Mouse (Mus musculus) CH12.LX (cell line): ENCODE measurements around the gene Bean1. TPM values are rescaled to one million over a fixed set of nuclear protein-coding genes. Genes with fewer than 3 reads are reported as not detected.

Experiments used
- DNase-seq: peaks from one replicate; pipeline ENCODE4 v3.0.0-alpha.2; 2013; ENCODE audit errors: extremely low read depth
- H3K27ac ChIP-seq: 2 replicates; pipeline ENCODE4 v1.5.1; 2012; ENCODE audit warnings: low read depth, mild to moderate bottlenecking, control low read depth, moderate library complexity; ENCODE audit not compliant: insufficient read depth
- H3K27me3 ChIP-seq: replicated peaks from 2 replicates; pipeline ENCODE3; 2012; ENCODE audit warnings: inconsistent platforms
- H3K36me3 ChIP-seq, 2 experiments: replicated peaks in 1 of 2; 2 replicates each; pipeline versions ENCODE3 to v1.6.1; 2012; ENCODE audit warnings: inconsistent platforms in 1 of 2, low read length in 1 of 2, mild to moderate bottlenecking in 1 of 2, mixed read lengths in 1 of 2, moderate library complexity in 1 of 2; ENCODE audit not compliant: control insufficient read depth in 1 of 2, insufficient read depth in 1 of 2
- H3K4me1 ChIP-seq, 2 experiments: 2 replicates each; pipeline ENCODE4 v1.6.1; 2012; ENCODE audit warnings: inconsistent platforms in 1 of 2, moderate library complexity in 1 of 2; ENCODE audit not compliant: insufficient read depth in 2 of 2, control insufficient read depth in 1 of 2
- H3K4me2 ChIP-seq: 2 replicates; pipeline ENCODE4 v1.6.1; 2012; ENCODE audit warnings: low read depth, mild to moderate bottlenecking, control low read depth; ENCODE audit not compliant: poor library complexity, insufficient read depth, severe bottlenecking
- H3K4me3 ChIP-seq, 3 experiments: fragments of 150-350 bp in 1 of 3; sonication (generic) in 1 of 3; replicated peaks in 1 of 3; 2 replicates each; pipeline versions ENCODE3 to v1.5.1; 2011 to 2012; ENCODE audit warnings: low read depth in 2 of 3, low read length in 2 of 3, mild to moderate bottlenecking in 2 of 3, moderate library complexity in 2 of 3, control low read depth in 1 of 3, improper control_type of control experiment in 1 of 3, inconsistent platforms in 1 of 3, mixed read lengths in 1 of 3; ENCODE audit not compliant: poor library complexity in 1 of 3
- H3K79me2 ChIP-seq: replicated peaks from 2 replicates; pipeline ENCODE4 v1.6.1; 2012; ENCODE audit warnings: mild to moderate bottlenecking, moderate library complexity; ENCODE audit not compliant: control insufficient read depth, poor library complexity, insufficient read depth, severe bottlenecking; ENCODE audit errors: extremely low read depth
- H3K9ac ChIP-seq: 2 replicates; pipeline ENCODE4 v1.6.1; 2012; ENCODE audit warnings: low read depth, mild to moderate bottlenecking, control low read depth, moderate library complexity; ENCODE audit not compliant: insufficient read depth
- H3K9me3 ChIP-seq: replicated peaks from 2 replicates; pipeline ENCODE3; 2012; ENCODE audit warnings: low read length, inconsistent platforms, mixed read lengths
- CHD1 ChIP-seq: IDR thresholded peaks from 2 replicates; pipeline ENCODE4 v1.6.1; 2012; ENCODE audit warnings: low read depth, low read length, improper control_type of control experiment, inconsistent platforms
- CHD2 ChIP-seq: IDR thresholded peaks from 2 replicates; pipeline ENCODE4 v1.6.1; 2011; ENCODE audit warnings: low read length, improper control_type of control experiment
- CTCF ChIP-seq, 2 experiments: IDR thresholded peaks in 1 of 2; conservative IDR thresholded peaks in 1 of 2; 2 replicates each; pipeline ENCODE4 v1.5.1; 2011 to 2012; ENCODE audit warnings: low read depth in 2 of 2, low read length in 2 of 2, improper control_type of control experiment in 1 of 2, inconsistent platforms in 1 of 2, mild to moderate bottlenecking in 1 of 2, moderate library complexity in 1 of 2
- E2F4 ChIP-seq: IDR thresholded peaks from 2 replicates; pipeline ENCODE4 v1.6.1; 2011; ENCODE audit warnings: low read depth, low read length, improper control_type of control experiment; ENCODE audit not compliant: insufficient replicate concordance
- ELF1 ChIP-seq: IDR thresholded peaks from 2 replicates; pipeline ENCODE4 v1.6.1; 2014; ENCODE audit warnings: low read depth, mild to moderate bottlenecking, inconsistent platforms, low read length, improper control_type of control experiment
- EP300 ChIP-seq: IDR thresholded peaks from 2 replicates; pipeline ENCODE4 v1.6.1; 2011; ENCODE audit warnings: low read length, improper control_type of control experiment
- ETS1 ChIP-seq: conservative IDR thresholded peaks from 2 replicates; pipeline ENCODE4 v1.6.1; 2012; ENCODE audit warnings: low read depth, mild to moderate bottlenecking, inconsistent platforms, low read length, improper control_type of control experiment, moderate library complexity
- GABPA ChIP-seq: IDR thresholded peaks from 2 replicates; pipeline ENCODE4 v1.6.1; 2012; ENCODE audit warnings: low read depth, low read length, improper control_type of control experiment, inconsistent platforms; ENCODE audit not compliant: insufficient replicate concordance
- HCFC1 ChIP-seq: IDR thresholded peaks from 2 replicates; pipeline ENCODE4 v1.6.1; 2012; ENCODE audit warnings: low read depth, mild to moderate bottlenecking, inconsistent platforms, low read length, improper control_type of control experiment
- IRF4 ChIP-seq: IDR thresholded peaks from 2 replicates; pipeline ENCODE4 v1.6.1; 2014; ENCODE audit warnings: low read depth, mild to moderate bottlenecking, inconsistent platforms, low read length, improper control_type of control experiment
- JUN ChIP-seq: IDR thresholded peaks from 2 replicates; pipeline ENCODE4 v1.6.1; 2011; ENCODE audit warnings: low read depth, mild to moderate bottlenecking, low read length, improper control_type of control experiment, moderate library complexity; ENCODE audit not compliant: insufficient read depth
- JUND ChIP-seq: conservative IDR thresholded peaks from 2 replicates; pipeline ENCODE4 v1.6.1; 2011; ENCODE audit warnings: low read depth, low read length, improper control_type of control experiment
- MAX ChIP-seq: IDR thresholded peaks from 2 replicates; pipeline ENCODE4 v1.6.1; 2011; ENCODE audit warnings: low read length, improper control_type of control experiment
- MEF2A ChIP-seq: IDR thresholded peaks from 2 replicates; pipeline ENCODE4 v1.6.1; 2014; ENCODE audit warnings: low read depth, mild to moderate bottlenecking, inconsistent platforms, low read length, improper control_type of control experiment, borderline replicate concordance
- MXI1 ChIP-seq: IDR thresholded peaks from 2 replicates; pipeline ENCODE4 v1.6.1; 2011; ENCODE audit warnings: mild to moderate bottlenecking, low read depth, low read length, improper control_type of control experiment
- MYC ChIP-seq: IDR thresholded peaks from 2 replicates; pipeline ENCODE4 v1.6.1; 2011; ENCODE audit warnings: low read depth, mild to moderate bottlenecking, improper control_type of control experiment, low read length
- NRF1 ChIP-seq: IDR thresholded peaks from 2 replicates; pipeline ENCODE4 v1.6.1; 2014; ENCODE audit warnings: low read depth, mild to moderate bottlenecking, inconsistent platforms, low read length, improper control_type of control experiment, moderate library complexity
- PAX5 ChIP-seq: IDR thresholded peaks from 2 replicates; pipeline ENCODE4 v1.6.1; 2012; ENCODE audit warnings: low read length, inconsistent platforms, mixed read lengths
- POLR2A ChIP-seq: IDR thresholded peaks from 2 replicates; pipeline ENCODE4 v1.6.1; 2011; ENCODE audit warnings: low read depth, mild to moderate bottlenecking, improper control_type of control experiment, low read length
- RAD21 ChIP-seq: IDR thresholded peaks from 2 replicates; pipeline ENCODE4 v1.6.1; 2011; ENCODE audit warnings: low read depth, mild to moderate bottlenecking, low read length, improper control_type of control experiment, moderate library complexity
- RCOR1 ChIP-seq: conservative IDR thresholded peaks from 2 replicates; pipeline ENCODE4 v1.6.1; 2012; ENCODE audit warnings: low read depth, mild to moderate bottlenecking, inconsistent platforms, low read length, improper control_type of control experiment
- SMC3 ChIP-seq: IDR thresholded peaks from 2 replicates; pipeline ENCODE4 v1.6.1; 2011; ENCODE audit warnings: low read depth, low read length, improper control_type of control experiment
- TBP ChIP-seq: conservative IDR thresholded peaks from 2 replicates; pipeline ENCODE4 v1.6.1; 2011; ENCODE audit warnings: low read depth, low read length, improper control_type of control experiment
- USF1 ChIP-seq: IDR thresholded peaks from 2 replicates; pipeline ENCODE4 v1.6.1; 2014; ENCODE audit warnings: low read depth, mild to moderate bottlenecking, inconsistent platforms, low read length, improper control_type of control experiment
- USF2 ChIP-seq: conservative IDR thresholded peaks from 2 replicates; pipeline ENCODE4 v1.6.1; 2011; ENCODE audit warnings: low read depth, low read length, improper control_type of control experiment
- ZKSCAN1 ChIP-seq: IDR thresholded peaks from 2 replicates; pipeline ENCODE4 v1.6.1; 2012; ENCODE audit warnings: low read depth, inconsistent platforms, low read length, improper control_type of control experiment, borderline replicate concordance
- ZMIZ1 ChIP-seq: IDR thresholded peaks from 2 replicates; pipeline ENCODE4 v1.6.1; 2012; ENCODE audit warnings: low read depth, mild to moderate bottlenecking, inconsistent platforms, low read length, improper control_type of control experiment
- dilution Hi-C: fragments of 300-500 bp; cut with MboI; formaldehyde crosslinking; loops from 2 replicates; pipeline ENCODE4 v1.14.3; 2020; ENCODE audit warnings: low sequenced_read_pairs; ENCODE audit not compliant: extremely low pct_unique_long_range_greater_than_20kb, extremely low pct_ligation_motif_present
- in situ Hi-C: fragments of 300-500 bp; cut with MboI; formaldehyde crosslinking; loops from 3 replicates; pipeline ENCODE4 v1.14.3; 2019; ENCODE audit warnings: low sequenced_read_pairs, low pct_ligation_motif_present, low pct_unique_long_range_greater_than_20kb, mixed read lengths
- polyA plus RNA-seq: library from polyadenylated mRNA; unstranded; fragments of >175 nt; gene quantifications from 2 replicates; pipeline ENCODE4 v1.2.1, GENCODE M21; 2012; ENCODE audit warnings: low read depth; ENCODE audit not compliant: insufficient read length
- total RNA-seq, 2 experiments: library from RNA; depleted of rRNA; stranded (reverse); fragments of 300-350 nt in 1 of 2; fragments of >200 nt in 1 of 2; gene quantifications; 2 replicates each; pipeline ENCODE4 v1.2.3; 2012 to 2014

The Bean1 gene
- total and polyA plus RNA-seq, 3 experiments, result not detected

- H3K79me2 ChIP-seq, result no peaks in the 10 kb centered on the region
- TF ChIP-seq MXI1 (no peak), CHD1 (no peak), USF2 (no peak), IRF4 (no peak), ZMIZ1 (no peak), PAX5 (no peak), MEF2A (no peak), RAD21 (no peak), JUN (no peak), ELF1 (no peak), CTCF (conservative IDR thresholded peaks at IDR 0.05 in 1 of 2, IDR thresholded peaks at IDR 0.05 in 1 of 2; ENCODE audit: low read depth in 2 of 2, low read length in 2 of 2) (no peak), CHD2 (no peak), MYC (no peak), ETS1 (no peak), EP300 (no peak)
- in situ Hi-C loops, result no loop called here
- no peak overlapping the region for H3K27ac ChIP-seq
- peaks cover 11 to 27% of the 10 kb centered on the region in 2 experiments for H3K4me1 ChIP-seq
- no peak for DNase-seq
- no peak overlapping the region for H3K4me2 ChIP-seq
- no peak overlapping the region for H3K9ac ChIP-seq
- peaks cover 42% of the 10 kb centered on the region for H3K27me3 ChIP-seq
- dilution Hi-C loops, result no loop called here
- H3K4me3 ChIP-seq, result no peak overlapping the region
- peaks cover 8% of the 10 kb centered on the region for H3K9me3 ChIP-seq
- no peaks in the 10 kb centered on the region for H3K36me3 ChIP-seq
These were observed 18.2 kb downstream of the Bean1 start for GRCm38 (mm10) chr8:104188459-104188858.

DNA sequence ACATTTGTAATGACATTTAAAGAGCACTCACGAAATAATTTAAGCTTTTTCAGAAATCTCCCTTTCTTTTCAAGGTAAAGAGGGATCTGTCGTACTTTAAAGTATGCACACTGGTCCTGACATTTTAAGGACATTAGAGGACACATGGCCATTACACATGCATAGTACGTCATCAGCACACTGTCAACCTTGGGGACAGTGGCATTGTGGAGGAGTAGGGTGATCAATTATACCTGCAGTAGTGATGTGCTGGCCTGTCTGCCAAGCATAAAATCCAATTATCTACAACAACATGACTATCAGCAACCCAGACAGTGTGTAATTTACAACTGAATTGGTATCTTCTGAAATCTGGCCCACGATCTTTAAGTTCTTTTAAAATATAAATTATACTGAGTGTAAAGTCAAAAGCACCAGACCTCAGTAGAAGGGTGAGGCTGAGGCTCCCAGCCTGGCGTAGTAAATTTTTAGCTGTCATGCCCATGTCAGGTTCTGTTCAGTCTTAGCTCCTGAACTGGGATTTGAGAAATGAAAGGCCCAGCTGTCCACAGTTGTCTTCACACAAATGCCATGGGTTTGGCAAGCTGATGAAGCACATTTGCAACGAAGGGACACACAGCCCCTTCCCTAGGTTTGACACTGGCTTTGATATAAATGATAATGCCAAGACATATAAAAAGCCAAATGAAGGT, 20.7 kb downstream of the Bean1 start:
- DNase-seq, result no peak
- H3K36me3 ChIP-seq, result no peaks in the 10 kb centered on the region
- H3K9ac ChIP-seq, result no peak overlapping the region
- H3K4me1 ChIP-seq, result peaks cover 2 to 12% of the 10 kb centered on the region in 2 experiments; a peak in 2 of 4 replicates
- H3K27me3 ChIP-seq, result peaks cover 38% of the 10 kb centered on the region
- TF ChIP-seq PAX5 (no peak), CHD1 (no peak), CHD2 (no peak), E2F4 (no peak), MEF2A (no peak), ZKSCAN1 (no peak), ELF1 (no peak), GABPA (no peak), JUN (no peak), ZMIZ1 (no peak), TBP (no peak), SMC3 (no peak), USF1 (no peak), HCFC1 (no peak), JUND (no peak), RCOR1 (no peak), NRF1 (no peak), CTCF (conservative IDR thresholded peaks at IDR 0.05 in 1 of 2, IDR thresholded peaks at IDR 0.05 in 1 of 2; ENCODE audit: low read depth in 2 of 2, low read length in 2 of 2) (no peak), POLR2A (no peak), MAX (no peak)
- TF ChIP-seq, all 38 proteins: peak for 0
- Histone ChIP-seq H3K27ac (no peak overlapping the region), H3K9me3 (peaks cover 10% of the 10 kb centered on the region), H3K4me3 (no peak overlapping the region), H3K79me2 (no peaks in the 10 kb centered on the region), H3K4me2 (no peak overlapping the region)
- in situ Hi-C loops (no loop called here), dilution Hi-C loops (no loop called here)
